Mouse (Mus musculus) stomach, adult 2 months (tissue): ENCODE data around the gene Ephb6. TPM values are rescaled to one million over a fixed set of nuclear protein-coding genes. Genes with fewer than 3 reads are reported as not detected.

ENCODE experiments used
- polyA plus RNA-seq: library from polyadenylated mRNA; depleted of rRNA; stranded (reverse); fragments of >200 nt; gene quantifications from 2 replicates; pipeline ENCODE4 v1.2.3, GENCODE M21; 2012; rRNA removed

The Ephb6 gene
- polyA plus RNA-seq = 14.3 and 20.0 TPM in 2 replicates

GRCm38 (mm10) chr6:41605061-41605793 lies at the start of gene Ephb6:
Gene Ephb6 (plus strand): TSS chr6:41605482.

GRCm38 (mm10) chr6:41636178-41636577 lies 30.9 kb downstream of the Ephb6 start, which contains the start of gene Trpv6:
Gene Trpv6 (minus strand): TSS chr6:41636405.

Other genes with a start within 250 kb of the Ephb6 start
- 0.43 and 0.90 TPM in 2 replicates for gene Prss3, start 227.8 kb upstream of the Ephb6 start, polyA plus RNA-seq
- gene Gm5771, start 213.1 kb upstream of the Ephb6 start, polyA plus RNA-seq = 0.13 and 0.73 TPM in 2 replicates
- not detected in 2 replicates for gene Gm10334, start 159.3 kb upstream of the Ephb6 start, polyA plus RNA-seq
- 0.16 and 0.97 TPM in 2 replicates for gene Prss1, start 146.6 kb upstream of the Ephb6 start, polyA plus RNA-seq
- 0.46 and 2.7 TPM in 2 replicates for gene Prss2, start 83.7 kb upstream of the Ephb6 start, polyA plus RNA-seq
- gene Trpv6, start 30.9 kb downstream of the Ephb6 start, polyA plus RNA-seq = 0.26 and 0.41 TPM in 2 replicates
- gene Trpv5, start 75.3 kb downstream of the Ephb6 start, polyA plus RNA-seq = not detected in 2 replicates
- gene Llcfc1, start 78.9 kb downstream of the Ephb6 start, polyA plus RNA-seq = not detected in 2 replicates
- gene Kel, start 98.9 kb downstream of the Ephb6 start, polyA plus RNA-seq = not detected in 2 replicates
- gene Olfr459, start 169.7 kb downstream of the Ephb6 start, polyA plus RNA-seq = not detected in 2 replicates
- not detected in 2 replicates for gene Pip, start 242.1 kb downstream of the Ephb6 start, polyA plus RNA-seq
- gene Sval2, start 247.5 kb downstream of the Ephb6 start, polyA plus RNA-seq = not detected in 2 replicates